In genomic region chr6:146219534-146219933, GRCm38 (mm10) we compare ENCODE assay signal across 17 mouse cellular contexts.
DNase-seq lines count a peak whose midpoint lies in the region; ATAC-seq and TF ChIP-seq lines count a peak whose summit lies in the region.
"Had no signal": no experiment of that assay in that cellular context is flagged by ENCODE, and none has a peak within 500 bp of the region (broad histone marks: within the 10 kb centered on the region; RNA-seq: fewer than 3 reads in every experiment).

No protein-coding gene starts in this region.

- TF ChIP-seq CTCF in stomach, postnatal 0 days (IDR thresholded peaks at IDR 0.05; ENCODE audit: low read depth), result no peak
- TF ChIP-seq CTCF in gastrocnemius, adult 2 months (IDR thresholded peaks at IDR 0.05), result no peak

- no peak overlapping the region for H3K4me3 ChIP-seq in stomach, embryonic 14.5 days (ENCODE audit: low read depth, low read length)
- no peak overlapping the region for H3K4me3 ChIP-seq in stomach, postnatal 0 days (ENCODE audit: low read depth, low read length)
- H3K4me3 ChIP-seq in gastrocnemius, adult 2 months, result no peak overlapping the region
- H3K4me3 ChIP-seq: forebrain, embryonic 10.5 days; hindbrain, embryonic 10.5 days; neural tube, embryonic 12.5 days had no signal

- H3K36me3 ChIP-seq in stomach, embryonic 14.5 days (ENCODE audit: control insufficient read depth, insufficient read depth, low read length), result no peaks in the 10 kb centered on the region
- H3K36me3 ChIP-seq in stomach, postnatal 0 days (ENCODE audit: control insufficient read depth, insufficient read depth, low read length), result no peaks in the 10 kb centered on the region
- H3K36me3 ChIP-seq: forebrain, embryonic 10.5 days; hindbrain, embryonic 10.5 days; neural tube, embryonic 12.5 days had no signal

- H3K4me1 ChIP-seq in stomach, embryonic 14.5 days (ENCODE audit: control insufficient read depth, insufficient read depth, low read length), result no peaks in the 10 kb centered on the region
- H3K4me1 ChIP-seq in stomach, postnatal 0 days (replicated peaks; ENCODE audit: control insufficient read depth, insufficient read depth), result no peaks in the 10 kb centered on the region
- H3K4me1 ChIP-seq: neural tube, embryonic 12.5 days had no signal

- 91% methylated on average over 12 of the region's 12 CpGs for WGBS in stomach, embryonic 14.5 days
- 84% methylated on average over 12 of the region's 12 CpGs for WGBS in stomach, postnatal 0 days

- H3K27ac ChIP-seq in stomach, embryonic 14.5 days (ENCODE audit: low read length), result no peak overlapping the region
- no peak overlapping the region for H3K27ac ChIP-seq in stomach, postnatal 0 days (replicated peaks)
- no peak overlapping the region for H3K27ac ChIP-seq in gastrocnemius, adult 2 months
- H3K27ac ChIP-seq: forebrain, embryonic 10.5 days; hindbrain, embryonic 10.5 days; neural tube, embryonic 12.5 days had no signal

- intact Hi-C loops in gastrocnemius, postnatal 36 days (cut with DNase I), result no loop called here
- intact Hi-C loops in gastrocnemius, adult 2 months (cut with DNase I), result no loop called here

- no peaks in the 10 kb centered on the region for H3K9me3 ChIP-seq in stomach, embryonic 14.5 days (ENCODE audit: control insufficient read depth, low read depth, low read length)
- H3K9me3 ChIP-seq in stomach, postnatal 0 days (ENCODE audit: control insufficient read depth, low read length), result no peaks in the 10 kb centered on the region
- H3K9me3 ChIP-seq: forebrain, embryonic 10.5 days; G1E; hindbrain, embryonic 10.5 days; neural tube, embryonic 12.5 days had no signal

- peak; percentile 72; the same call in 1 of the 2 replicates for ATAC-seq in stomach, embryonic 14.5 days (ENCODE audit: insufficient number of reproducible peaks, insufficient read depth, low FRiP score, low read depth)
- ATAC-seq in stomach, postnatal 0 days (ENCODE audit: low FRiP score, low TSS enrichment), result no peak
- ATAC-seq in megakaryocyte progenitor cell, adult 5-6 weeks (replicated peaks; ENCODE audit: poor library complexity), result peak; percentile 63
- ATAC-seq in monocyte, adult 5-6 weeks (replicated peaks; ENCODE audit: insufficient number of reproducible peaks, low FRiP score, low TSS enrichment, poor library complexity, severe bottlenecking), result no peak

- DNase-seq in stomach, postnatal 0 days (ENCODE audit: low spot score), result no peak
- DNase-seq in liver, result peak; percentile 84
- no peak for DNase-seq in gastrocnemius, postnatal 36 days
- DNase-seq in urinary bladder, postnatal 10 days (ENCODE audit: low spot score), result no peak
- no peak for DNase-seq in gastrocnemius, adult 2 months
- DNase-seq: adrenal gland, postnatal 25 days; cerebellum, postnatal 25 days; kidney, postnatal 14 days; layer of hippocampus, adult 9-11 months; right cerebral cortex, postnatal 25 days had no signal

- no peak overlapping the region for H3K9ac ChIP-seq in stomach, embryonic 14.5 days (replicated peaks; ENCODE audit: low read depth, low read length)
- H3K9ac ChIP-seq in stomach, postnatal 0 days (ENCODE audit: low read length), result no peak overlapping the region
- H3K9ac ChIP-seq: neural tube, embryonic 12.5 days had no signal

- TF ChIP-seq EP300 in stomach, postnatal 0 days (optimal IDR thresholded peaks at IDR 0.05), result no peak

- no peak overlapping the region for H3K4me2 ChIP-seq in stomach, embryonic 14.5 days (replicated peaks; ENCODE audit: low read depth, low read length)
- H3K4me2 ChIP-seq in stomach, postnatal 0 days (replicated peaks; ENCODE audit: low read depth), result no peak overlapping the region
- H3K4me2 ChIP-seq: neural tube, embryonic 12.5 days had no signal

- no peaks in the 10 kb centered on the region for H3K27me3 ChIP-seq in stomach, embryonic 14.5 days (ENCODE audit: control insufficient read depth, insufficient read depth, low read length)
- no peaks in the 10 kb centered on the region for H3K27me3 ChIP-seq in stomach, postnatal 0 days (ENCODE audit: control insufficient read depth, insufficient read depth, low read length)
- H3K27me3 ChIP-seq: neural tube, embryonic 12.5 days had no signal

Comparison
In these comparisons a context has a peak if more than half of its experiments do, and no peak if none do; other contexts are left out.
1. ATAC-seq: peak in stomach, embryonic 14.5 days (single experiment) and megakaryocyte progenitor cell, adult 5-6 weeks (single experiment); none in stomach, postnatal 0 days (single experiment) and monocyte, adult 5-6 weeks (single experiment).